Mouse (Mus musculus): ENCODE data around the gene Nxn. TPM values are rescaled to one million over a fixed set of nuclear protein-coding genes. Genes with fewer than 3 reads are reported as not detected.

The Nxn gene
- polyA plus RNA-seq, 1 experiment, result 51.7 TPM

GRCm38 (mm10) chr11:76376425-76376824, 22.5 kb downstream of the Nxn start:
- Histone ChIP-seq H3K9me3 (replicated peaks; ENCODE audit: control insufficient read depth, insufficient read depth, low read length, poor library complexity, severe bottlenecking) (no peaks in the 10 kb centered on the region), H3K4me1 (ENCODE audit: control insufficient read depth, insufficient read depth, low read length) (no peaks in the 10 kb centered on the region), H3K27me3 (ENCODE audit: control insufficient read depth, insufficient read depth, low read length, poor library complexity, severe bottlenecking) (no peaks in the 10 kb centered on the region), H3K4me3 (ENCODE audit: low read depth, low read length) (no peak overlapping the region), H3K9ac (ENCODE audit: low read depth, poor library complexity, severe bottlenecking) (no peak overlapping the region), H3K36me3 (ENCODE audit: control insufficient read depth, insufficient read depth, low read length, poor library complexity, severe bottlenecking) (no peaks in the 10 kb centered on the region), H3K27ac (ENCODE audit: insufficient read depth, low read length) (no peak overlapping the region)
- TF ChIP-seq CTCF (IDR thresholded peaks at IDR 0.05; ENCODE audit: low read depth, low read length), result no peak
- TF ChIP-seq POLR2A (IDR thresholded peaks at IDR 0.05; ENCODE audit: insufficient read depth, low read length), result no peak
- TF ChIP-seq EP300 (IDR thresholded peaks at IDR 0.05; ENCODE audit: insufficient read depth, low read depth, low read length), result no peak

- TF ChIP-seq CTCF (IDR thresholded peaks at IDR 0.05; ENCODE audit: low read depth, low read length) (no peak), EP300 (IDR thresholded peaks at IDR 0.05; ENCODE audit: insufficient read depth, low read depth, low read length) (0 out of 2 replicates have a peak, but pooled peaks have one; percentile 10)
- Histone ChIP-seq H3K9ac (ENCODE audit: low read depth, poor library complexity, severe bottlenecking) (peak overlapping the region; percentile 31), H3K4me3 (ENCODE audit: low read depth, low read length) (no peak overlapping the region), H3K27me3 (ENCODE audit: control insufficient read depth, insufficient read depth, low read length, poor library complexity, severe bottlenecking) (no peaks in the 10 kb centered on the region), H3K36me3 (ENCODE audit: control insufficient read depth, insufficient read depth, low read length, poor library complexity, severe bottlenecking) (no peaks in the 10 kb centered on the region), H3K4me1 (ENCODE audit: control insufficient read depth, insufficient read depth, low read length) (no peaks in the 10 kb centered on the region), H3K27ac (ENCODE audit: insufficient read depth, low read length) (peak overlapping the region; percentile 80), H3K9me3 (replicated peaks; ENCODE audit: control insufficient read depth, insufficient read depth, low read length, poor library complexity, severe bottlenecking) (no peaks in the 10 kb centered on the region)
Measured at GRCm38 (mm10) chr11:76374491-76375185, 24.3 kb downstream of the Nxn start.

- no peaks in the 10 kb centered on the region for H3K4me1 ChIP-seq (ENCODE audit: control insufficient read depth, insufficient read depth, low read length)
- no peak for TF ChIP-seq CTCF (IDR thresholded peaks at IDR 0.05; ENCODE audit: low read depth, low read length)
- no peak for TF ChIP-seq EP300 (IDR thresholded peaks at IDR 0.05; ENCODE audit: insufficient read depth, low read depth, low read length)
- TF ChIP-seq POLR2A (IDR thresholded peaks at IDR 0.05; ENCODE audit: insufficient read depth, low read length), result no peak
- H3K27ac ChIP-seq (ENCODE audit: insufficient read depth, low read length), result no peak overlapping the region
Measured at GRCm38 (mm10) chr11:76372534-76372933, 26.4 kb downstream of the Nxn start.

GRCm38 (mm10) chr11:76372120-76372519, 26.8 kb downstream of the Nxn start:
- no peaks in the 10 kb centered on the region for H3K4me1 ChIP-seq (ENCODE audit: control insufficient read depth, insufficient read depth, low read length)
- H3K27ac ChIP-seq (ENCODE audit: insufficient read depth, low read length), result no peak overlapping the region

More at GRCm38 (mm10) chr11:76372534-76372933, 26.4 kb downstream of the Nxn start:
- Histone ChIP-seq H3K36me3 (ENCODE audit: control insufficient read depth, insufficient read depth, low read length, poor library complexity, severe bottlenecking) (no peaks in the 10 kb centered on the region), H3K4me3 (ENCODE audit: low read depth, low read length) (no peak overlapping the region), H3K9me3 (replicated peaks; ENCODE audit: control insufficient read depth, insufficient read depth, low read length, poor library complexity, severe bottlenecking) (no peaks in the 10 kb centered on the region), H3K27me3 (ENCODE audit: control insufficient read depth, insufficient read depth, low read length, poor library complexity, severe bottlenecking) (no peaks in the 10 kb centered on the region), H3K9ac (ENCODE audit: low read depth, poor library complexity, severe bottlenecking) (no peak overlapping the region)

GRCm38 (mm10) chr11:76370491-76370890, 28.4 kb downstream of the Nxn start:
- Histone ChIP-seq H3K9me3 (replicated peaks; ENCODE audit: control insufficient read depth, insufficient read depth, low read length, poor library complexity, severe bottlenecking) (no peaks in the 10 kb centered on the region), H3K36me3 (ENCODE audit: control insufficient read depth, insufficient read depth, low read length, poor library complexity, severe bottlenecking) (no peaks in the 10 kb centered on the region), H3K4me1 (ENCODE audit: control insufficient read depth, insufficient read depth, low read length) (no peaks in the 10 kb centered on the region), H3K4me3 (ENCODE audit: low read depth, low read length) (no peak overlapping the region), H3K27ac (ENCODE audit: insufficient read depth, low read length) (peak overlapping the region; percentile 42), H3K27me3 (ENCODE audit: control insufficient read depth, insufficient read depth, low read length, poor library complexity, severe bottlenecking) (no peaks in the 10 kb centered on the region), H3K9ac (ENCODE audit: low read depth, poor library complexity, severe bottlenecking) (no peak overlapping the region)
- TF ChIP-seq EP300 (IDR thresholded peaks at IDR 0.05; ENCODE audit: insufficient read depth, low read depth, low read length) (no peak), POLR2A (IDR thresholded peaks at IDR 0.05; ENCODE audit: insufficient read depth, low read length) (no peak), CTCF (IDR thresholded peaks at IDR 0.05; ENCODE audit: low read depth, low read length) (no peak)

More at GRCm38 (mm10) chr11:76372120-76372519, 26.8 kb downstream of the Nxn start:
- H3K36me3 ChIP-seq (ENCODE audit: control insufficient read depth, insufficient read depth, low read length, poor library complexity, severe bottlenecking), result no peaks in the 10 kb centered on the region
- no peak overlapping the region for H3K4me3 ChIP-seq (ENCODE audit: low read depth, low read length)
- no peaks in the 10 kb centered on the region for H3K9me3 ChIP-seq (replicated peaks; ENCODE audit: control insufficient read depth, insufficient read depth, low read length, poor library complexity, severe bottlenecking)
- H3K27me3 ChIP-seq (ENCODE audit: control insufficient read depth, insufficient read depth, low read length, poor library complexity, severe bottlenecking), result no peaks in the 10 kb centered on the region
- H3K9ac ChIP-seq (ENCODE audit: low read depth, poor library complexity, severe bottlenecking), result no peak overlapping the region
- TF ChIP-seq CTCF (IDR thresholded peaks at IDR 0.05; ENCODE audit: low read depth, low read length) (no peak), POLR2A (IDR thresholded peaks at IDR 0.05; ENCODE audit: insufficient read depth, low read length) (no peak), EP300 (IDR thresholded peaks at IDR 0.05; ENCODE audit: insufficient read depth, low read depth, low read length) (no peak)

GRCm38 (mm10) chr11:76366720-76367119, 32.2 kb downstream of the Nxn start:
- H3K36me3 ChIP-seq (ENCODE audit: control insufficient read depth, insufficient read depth, low read length, poor library complexity, severe bottlenecking), result no peaks in the 10 kb centered on the region
- peak overlapping the region; percentile 57 for H3K4me3 ChIP-seq (ENCODE audit: low read depth, low read length)
- H3K9ac ChIP-seq (ENCODE audit: low read depth, poor library complexity, severe bottlenecking), result peak overlapping the region; percentile 39
- H3K27ac ChIP-seq (ENCODE audit: insufficient read depth, low read length), result peak overlapping the region; percentile 7; the same call in 1 of the 2 replicates
- no peaks in the 10 kb centered on the region for H3K27me3 ChIP-seq (ENCODE audit: control insufficient read depth, insufficient read depth, low read length, poor library complexity, severe bottlenecking)
- peaks cover 6% of the 10 kb centered on the region for H3K4me1 ChIP-seq (ENCODE audit: control insufficient read depth, insufficient read depth, low read length)
- TF ChIP-seq CTCF (IDR thresholded peaks at IDR 0.05; ENCODE audit: low read depth, low read length) (no peak), POLR2A (IDR thresholded peaks at IDR 0.05; ENCODE audit: insufficient read depth, low read length) (no peak), EP300 (IDR thresholded peaks at IDR 0.05; ENCODE audit: insufficient read depth, low read depth, low read length) (0 out of 2 replicates have a peak, but pooled peaks have one; percentile 20)
- H3K9me3 ChIP-seq (replicated peaks; ENCODE audit: control insufficient read depth, insufficient read depth, low read length, poor library complexity, severe bottlenecking), result no peaks in the 10 kb centered on the region

Data from ES-Bruce4 (cell line).